Mouse (Mus musculus) lung, postnatal 0 days (tissue): ENCODE measurements at regions not wholly inside any gene's neighbourhood (a gene's known extent, or its start where the extent isn't known, plus 50 kb on each side); places are given as distances from the start of the nearest gene placed in this dataset.

Experiments
- ATAC-seq: fragments of 200-750 bp; cut with Nextera tagmentation; 2 replicates; pipeline ENCODE4 v1.8.0; 2017; ENCODE audit warnings: moderate library complexity
- DNase-seq: peaks from one replicate; pipeline ENCODE4 v3.0.0-alpha.2; 2016; ENCODE audit warnings: low spot score
- H3K27ac ChIP-seq: fragments of 300-500 bp; sonication (generic); 2 replicates; pipeline ENCODE4 v1.5.1; 2014; ENCODE audit warnings: antibody characterized with exemption, mild to moderate bottlenecking, low read length, mixed read lengths
- H3K27me3 ChIP-seq: fragments of 300-500 bp; sonication (generic); replicated peaks from 2 replicates; pipeline ENCODE4 v1.6.1; 2014; ENCODE audit warnings: low read length, mixed read lengths; ENCODE audit not compliant: insufficient read depth
- H3K36me3 ChIP-seq: fragments of 300-500 bp; sonication (generic); 2 replicates; pipeline ENCODE4 v1.6.1; 2014; ENCODE audit warnings: low read length, mixed read lengths; ENCODE audit not compliant: insufficient read depth
- H3K4me1 ChIP-seq: fragments of 300-500 bp; sonication (generic); 2 replicates; pipeline ENCODE4 v1.6.1; 2014; ENCODE audit warnings: antibody characterized with exemption, low read depth, low read length, mixed read lengths; ENCODE audit not compliant: insufficient read depth
- H3K4me2 ChIP-seq: fragments of 300-500 bp; sonication (generic); replicated peaks from 2 replicates; pipeline ENCODE4 v1.6.1; 2014; ENCODE audit warnings: low read depth, mild to moderate bottlenecking, low read length, moderate library complexity, mixed read lengths
- H3K4me3 ChIP-seq: fragments of 300-500 bp; sonication (generic); 2 replicates; pipeline ENCODE4 v1.5.1; 2014; ENCODE audit warnings: low read depth, low read length
- H3K9ac ChIP-seq: fragments of 300-500 bp; sonication (generic); replicated peaks from 2 replicates; pipeline ENCODE4 v1.6.1; 2014; ENCODE audit warnings: low read depth, mild to moderate bottlenecking
- H3K9me3 ChIP-seq: fragments of 300-500 bp; sonication (generic); 2 replicates; pipeline ENCODE4 v1.6.1; 2016; ENCODE audit warnings: low read length, mixed read lengths
- CTCF ChIP-seq: IDR thresholded peaks from 2 replicates; pipeline ENCODE4 v1.5.1; 2016; ENCODE audit warnings: antibody characterized with exemption, mild to moderate bottlenecking
- EP300 ChIP-seq: IDR thresholded peaks from 2 replicates; pipeline ENCODE4 v1.6.1; 2016; ENCODE audit warnings: antibody characterized with exemption, mild to moderate bottlenecking, control low read depth
- WGBS: fragments of 180-500 bp; shearing (Covaris S2); extraction: QIAGEN DNeasy Blood & Tissue Kit; methylation state at CpG from one replicate; pipeline ENCODE4 v1.1.7; 2014; 5-methylcytosine and 5-hydroxymethylcytosine counted together

- H3K4me2 ChIP-seq, result peak overlapping the region; percentile 34; the same call in 1 of the 2 replicates
- 42% methylated on average over 13 of the region's 13 CpGs for WGBS
- H3K9me3 ChIP-seq, result no peaks in the 10 kb centered on the region
- 0 out of 2 replicates have a peak overlapping the region, but pooled peaks have one; percentile 43 for H3K27ac ChIP-seq
- no peak for TF ChIP-seq CTCF
- TF ChIP-seq EP300, result no peak
- ATAC-seq (no peak), DNase-seq (peak; percentile 57)
- H3K27me3 ChIP-seq, result no peaks in the 10 kb centered on the region
- no peak overlapping the region for H3K9ac ChIP-seq
- no peaks in the 10 kb centered on the region for H3K36me3 ChIP-seq
- peaks cover 4% of the 10 kb centered on the region; the same call in 1 of the 2 replicates for H3K4me1 ChIP-seq
- no peak overlapping the region for H3K4me3 ChIP-seq
Observed at GRCm38 (mm10) chr13:110560566-110560965, 165.7 kb downstream of the Plk2 start.

GRCm38 (mm10) chr13:110562499-110562898 lies 167.7 kb downstream of the Plk2 start:
- 55% methylated on average over 3 of the region's 3 CpGs for WGBS
- Histone ChIP-seq H3K4me1 (peaks cover 4% of the 10 kb centered on the region; the same call in 1 of the 2 replicates), H3K27me3 (no peaks in the 10 kb centered on the region), H3K36me3 (no peaks in the 10 kb centered on the region), H3K27ac (peak overlapping the region; percentile 59; the same call in 1 of the 2 replicates), H3K4me3 (no peak overlapping the region), H3K4me2 (no peak overlapping the region), H3K9me3 (no peaks in the 10 kb centered on the region), H3K9ac (no peak overlapping the region)
- TF ChIP-seq CTCF, result no peak
- no peak for TF ChIP-seq EP300
- DNase-seq (no peak), ATAC-seq (no peak)

- no peak overlapping the region for H3K4me3 ChIP-seq
- peaks cover 2% of the 10 kb centered on the region; the same call in 1 of the 2 replicates for H3K4me1 ChIP-seq
- H3K36me3 ChIP-seq, result no peaks in the 10 kb centered on the region
- no peaks in the 10 kb centered on the region for H3K27me3 ChIP-seq
- peak overlapping the region; percentile 59; the same call in 1 of the 2 replicates for H3K27ac ChIP-seq
- 22% methylated on average over 5 of the region's 5 CpGs for WGBS
- DNase-seq (peak; percentile 77), ATAC-seq (peak; percentile 86)
- peak; percentile 96 for TF ChIP-seq EP300
- no peak for TF ChIP-seq CTCF
- no peak overlapping the region for H3K9ac ChIP-seq
- no peak overlapping the region for H3K4me2 ChIP-seq
- H3K9me3 ChIP-seq, result no peaks in the 10 kb centered on the region
Observed at GRCm38 (mm10) chr13:110562902-110563301, 168.1 kb downstream of the Plk2 start.

GRCm38 (mm10) chr13:110563967-110564366 lies 169.1 kb downstream of the Plk2 start:
- TF ChIP-seq CTCF (peak; percentile 21), EP300 (peak; percentile 90)
- no peak overlapping the region for H3K4me2 ChIP-seq
- no peaks in the 10 kb centered on the region for H3K27me3 ChIP-seq
- H3K4me1 ChIP-seq, result no peaks in the 10 kb centered on the region
- ATAC-seq (peak; percentile 80), DNase-seq (peak; percentile 70)
- H3K27ac ChIP-seq, result 0 out of 2 replicates have a peak overlapping the region, but pooled peaks have one; percentile 68
- WGBS, result 38% methylated on average over 9 of the region's 9 CpGs
- no peak overlapping the region for H3K9ac ChIP-seq
- H3K4me3 ChIP-seq, result no peak overlapping the region
- H3K9me3 ChIP-seq, result no peaks in the 10 kb centered on the region
- H3K36me3 ChIP-seq, result no peaks in the 10 kb centered on the region

- no peaks in the 10 kb centered on the region for H3K9me3 ChIP-seq
- WGBS, result 69% methylated on average over 8 of the region's 8 CpGs
- no peak overlapping the region for H3K4me2 ChIP-seq
- H3K9ac ChIP-seq, result no peak overlapping the region
- TF ChIP-seq CTCF (no peak), EP300 (0 out of 2 replicates have a peak, but pooled peaks have one; percentile 6)
- H3K27ac ChIP-seq, result no peak overlapping the region
- ATAC-seq, result peak; percentile 50
- H3K27me3 ChIP-seq, result no peaks in the 10 kb centered on the region
- no peaks in the 10 kb centered on the region for H3K4me1 ChIP-seq
- H3K4me3 ChIP-seq, result no peak overlapping the region
- peak; percentile 45 for DNase-seq
- H3K36me3 ChIP-seq, result no peaks in the 10 kb centered on the region
Observed at GRCm38 (mm10) chr13:110568482-110569179, 173.8 kb downstream of the Plk2 start.

GRCm38 (mm10) chr13:110569180-110569512 lies 174.3 kb downstream of the Plk2 start:
- Histone ChIP-seq H3K27ac (no peak overlapping the region), H3K4me3 (no peak overlapping the region), H3K4me1 (no peaks in the 10 kb centered on the region), H3K27me3 (no peaks in the 10 kb centered on the region), H3K4me2 (no peak overlapping the region), H3K9me3 (no peaks in the 10 kb centered on the region), H3K36me3 (no peaks in the 10 kb centered on the region), H3K9ac (no peak overlapping the region)
- TF ChIP-seq EP300, result no peak
- TF ChIP-seq CTCF, result no peak
- DNase-seq (no peak), ATAC-seq (no peak)
- 97% methylated on average over 2 of the region's 2 CpGs for WGBS
